Mouse (Mus musculus): ENCODE measurements around the gene Hbs1l.

GRCm38 (mm10) chr10:21320601-21321000 lies 24.8 kb downstream of the Hbs1l start:
- no peak for TF ChIP-seq CTCF (IDR thresholded peaks at IDR 0.05; ENCODE audit: low read depth, low read length)
- TF ChIP-seq POLR2A (IDR thresholded peaks at IDR 0.05; ENCODE audit: extremely low read depth, insufficient read depth, low read length): no peak

Data from liver, adult 2 months (tissue).